Mouse (Mus musculus) liver, postnatal 0 days (tissue): ENCODE measurements around the gene Msi2.

Source experiments
- CTCF ChIP-seq: sonication (generic); IDR thresholded peaks from 2 replicates; pipeline ENCODE4 v1.5.1; 2016; ENCODE audit warnings: antibody characterized with exemption, low read depth
- EP300 ChIP-seq: IDR thresholded peaks from 2 replicates; pipeline ENCODE4 v1.6.1; 2016; ENCODE audit warnings: antibody characterized with exemption, low read depth, mild to moderate bottlenecking

DNA sequence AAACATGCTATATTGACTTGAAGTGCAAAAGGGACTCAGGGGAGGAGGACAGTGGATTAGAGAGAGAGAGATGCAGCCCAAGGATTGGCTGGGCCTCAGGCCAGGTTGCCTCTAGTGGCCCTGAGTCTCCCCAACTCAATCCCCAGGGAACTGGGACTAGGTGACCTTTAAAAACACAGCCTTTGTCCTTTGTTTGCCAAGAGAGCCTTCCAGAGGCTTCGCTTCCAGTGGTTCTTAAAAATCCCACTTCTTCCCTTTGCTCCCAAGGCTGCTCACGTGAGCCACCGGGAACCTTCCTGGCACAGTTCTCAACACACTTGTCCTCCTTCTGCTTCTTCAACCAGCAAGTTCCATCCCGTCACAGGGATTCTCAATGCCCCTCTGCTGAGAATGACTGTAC, 159.6 kb downstream of the Msi2 start:
- TF ChIP-seq CTCF (no peak), EP300 (no peak)
